Mouse (Mus musculus) brain, embryonic 14.5 days (tissue): Measurements from ENCODE around the gene Eef1a1. TPM values are rescaled to one million over a fixed set of nuclear protein-coding genes. Genes with fewer than 3 reads are reported as not detected.
A peak's percentile ranks its signal among the peaks of the same experiment; 100 is the strongest.
"Not testable (repeated sequence)": the region's sequence is repeated elsewhere in the genome, so short reads cannot be mapped to it uniquely, and the experiment has no call there.

Experiments
- DNase-seq: peaks from one replicate; pipeline ENCODE4 v3.0.0-alpha.2; 2011; ENCODE audit warnings: low read depth
- CTCF ChIP-seq: fragments of 200-500 bp; IDR thresholded peaks from 2 replicates; pipeline ENCODE4 v1.5.1; 2012; ENCODE audit warnings: inconsistent platforms, mild to moderate bottlenecking, moderate library complexity, borderline replicate concordance; ENCODE audit not compliant: insufficient read depth, insufficient read length; ENCODE audit errors: extremely low read depth
- POLR2A ChIP-seq: fragments of 200-500 bp; IDR thresholded peaks from 2 replicates; pipeline ENCODE4 v1.6.1; 2012; ENCODE audit warnings: mild to moderate bottlenecking, inconsistent platforms, borderline replicate concordance; ENCODE audit not compliant: poor library complexity, insufficient read depth, insufficient read length, severe bottlenecking; ENCODE audit errors: extremely low read depth
- polyA plus RNA-seq: library from polyadenylated mRNA; depleted of rRNA; stranded (reverse); fragments of >200 nt; gene quantifications from 2 replicates; pipeline ENCODE4 v1.2.3, GENCODE M21; 2012

Eef1a1 gene
- polyA plus RNA-seq, 1 experiment, result 8,462 TPM

- no peak for DNase-seq
- no peak for TF ChIP-seq CTCF
- TF ChIP-seq POLR2A, result no peak
Observed at GRCm38 (mm10) chr9:78525451-78526135, 36.6 kb upstream of the Eef1a1 start.

GRCm38 (mm10) chr9:78521689-78522088 is 32.7 kb upstream of the Eef1a1 start:
- DNase-seq, result peak; percentile 75
- TF ChIP-seq CTCF (peak; percentile 59), POLR2A (no peak)

- no peak for TF ChIP-seq CTCF
- TF ChIP-seq POLR2A, result peak; percentile 13; the same call in 1 of the 2 replicates
- DNase-seq, result peak; percentile 77
Observed at GRCm38 (mm10) chr9:78520780-78521601, 32.0 kb upstream of the Eef1a1 start.

GRCm38 (mm10) chr9:78520127-78520779 is 31.3 kb upstream of the Eef1a1 start:
- no peak for TF ChIP-seq POLR2A
- TF ChIP-seq CTCF, result no peak
- DNase-seq, result peak; percentile 92

DNA sequence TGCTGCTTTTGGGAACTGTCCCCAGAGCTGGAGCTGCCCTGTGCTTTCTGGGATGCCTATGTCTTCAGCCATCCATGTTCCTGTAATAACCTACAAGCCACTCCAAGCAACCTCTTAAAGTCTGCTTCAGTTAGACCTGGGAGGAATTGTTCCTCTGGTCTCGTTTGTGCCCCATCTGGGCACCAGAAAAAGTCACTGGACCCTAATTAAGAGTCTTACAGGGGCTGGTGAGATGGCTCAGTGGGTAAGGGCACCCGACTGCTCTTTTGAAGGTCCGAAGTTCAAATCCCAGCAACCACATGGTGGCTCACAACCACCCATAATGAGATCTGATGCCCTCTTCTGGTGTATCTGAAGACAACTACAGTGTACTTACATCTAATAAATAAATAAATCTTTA is 28.3 kb upstream of the Eef1a1 start:
- DNase-seq, result not testable (repeated sequence)

DNA sequence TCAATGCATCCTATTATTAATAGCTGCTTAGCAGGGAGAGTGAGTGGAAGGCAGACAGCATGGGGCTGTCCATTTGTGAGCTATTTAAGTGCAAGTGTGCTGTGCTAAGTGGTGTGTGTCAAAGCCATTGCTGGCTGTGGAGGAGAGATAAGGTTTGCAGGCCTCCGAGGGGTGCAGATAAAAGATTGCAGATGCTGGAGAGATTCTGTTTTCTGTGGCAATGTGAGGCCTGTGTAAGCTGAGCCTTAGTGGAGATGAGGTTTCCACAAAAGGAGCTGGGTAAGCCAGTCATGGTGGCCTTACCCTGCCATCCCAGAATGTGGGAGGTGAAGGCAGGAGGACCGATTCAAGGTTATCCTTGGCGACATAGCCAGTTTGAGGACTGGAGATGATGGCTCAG is 27.2 kb upstream of the Eef1a1 start:
- DNase-seq, result peak; percentile 27
- TF ChIP-seq POLR2A, result no peak
- no peak for TF ChIP-seq CTCF

DNA sequence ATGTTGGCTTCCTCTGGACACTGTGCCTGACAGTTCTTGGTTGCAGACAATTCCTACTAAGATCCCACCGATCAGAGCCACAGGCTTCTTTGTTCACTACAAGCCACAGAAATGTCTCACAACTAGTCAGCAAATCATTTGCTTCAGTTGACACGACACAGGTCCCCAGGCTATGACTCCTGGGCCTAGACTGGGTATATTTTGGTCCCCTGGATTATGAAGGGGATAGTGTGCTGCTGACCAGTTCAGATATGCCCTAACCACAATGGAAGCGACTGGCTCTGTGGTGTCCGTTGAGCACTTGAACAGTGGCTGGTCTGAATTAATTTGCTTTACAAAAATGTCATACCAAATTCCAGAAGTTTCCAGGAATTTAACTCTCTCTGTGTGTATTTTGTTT is 25.7 kb upstream of the Eef1a1 start:
- no peak for DNase-seq
- TF ChIP-seq POLR2A (no peak), CTCF (no peak)

GRCm38 (mm10) chr9:78513776-78514500 is 25.0 kb upstream of the Eef1a1 start:
- DNase-seq, result no peak
- no peak for TF ChIP-seq POLR2A
- TF ChIP-seq CTCF, result no peak

DNA sequence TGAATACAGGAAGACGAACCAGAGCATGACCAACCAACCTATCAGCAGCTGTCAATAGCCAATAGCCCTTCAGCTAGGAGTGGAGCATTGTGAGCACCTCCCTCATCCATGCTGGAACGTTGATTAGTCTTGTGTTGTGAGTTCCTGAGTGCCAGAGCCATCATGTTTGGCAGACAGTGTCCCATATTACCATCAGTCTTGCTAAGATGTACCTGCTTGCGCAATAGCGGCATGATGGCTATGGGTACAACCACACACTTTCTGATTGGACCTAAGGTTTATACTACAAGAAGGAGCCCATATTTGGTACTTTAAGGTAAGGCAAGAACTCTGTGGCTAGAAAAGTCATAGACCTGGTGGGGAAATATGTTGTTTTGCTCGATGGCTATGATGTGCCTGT is 22.8 kb upstream of the Eef1a1 start:
- no peak for DNase-seq
- TF ChIP-seq CTCF, result no peak
- no peak for TF ChIP-seq POLR2A

- TF ChIP-seq CTCF (no peak), POLR2A (no peak)
- DNase-seq, result no peak
Observed at GRCm38 (mm10) chr9:78508106-78508786, 19.3 kb upstream of the Eef1a1 start.

DNA sequence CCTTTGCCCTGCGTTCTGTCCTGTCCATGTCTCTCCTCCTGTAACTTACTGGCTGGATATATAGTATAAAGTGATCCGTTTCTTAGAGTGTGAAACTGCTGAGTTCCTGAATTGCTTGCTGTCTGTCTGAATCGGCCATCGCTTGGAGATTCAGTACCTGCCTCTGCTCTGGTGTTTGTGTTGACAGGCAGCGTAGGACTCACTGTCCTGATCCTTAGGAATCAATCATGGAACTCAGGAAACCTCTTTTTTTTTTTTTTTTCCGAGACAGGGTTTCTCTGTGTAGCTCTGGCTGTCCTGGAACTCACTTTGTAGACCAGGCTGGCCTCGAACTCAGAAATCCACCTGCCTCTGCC is 17.7 kb upstream of the Eef1a1 start:
- no peak for DNase-seq
- TF ChIP-seq CTCF, result no peak
- no peak for TF ChIP-seq POLR2A
